9 mouse cellular contexts compared by ENCODE assay signal in genomic region chr2:58906814-58907516, GRCm38 (mm10). TPM values are rescaled to one million over a fixed set of nuclear protein-coding genes. Genes with fewer than 3 reads are reported as not detected.
DNase-seq lines count a peak whose midpoint lies in the region; ATAC-seq and TF ChIP-seq lines count a peak whose summit lies in the region.
"Had no signal": no experiment of that assay in that cellular context is flagged by ENCODE, and none has a peak within 500 bp of the region (broad histone marks: within the 10 kb centered on the region; RNA-seq: fewer than 3 reads in every experiment).

No protein-coding gene starts in this region.

- H3K4me3 ChIP-seq in kidney, embryonic 14.5 days (ENCODE audit: low read length): no peak overlapping the region
- no peak overlapping the region for H3K4me3 ChIP-seq in embryonic facial prominence, embryonic 15.5 days (replicated peaks)
- H3K4me3 ChIP-seq in liver, postnatal 0 days (ENCODE audit: low read depth, low read length): no peak overlapping the region
- no peak overlapping the region for H3K4me3 ChIP-seq in stomach, postnatal 0 days (ENCODE audit: low read depth, low read length)
- H3K4me3 ChIP-seq in forebrain, embryonic 11.5 days (ENCODE audit: low read depth, low read length): no peak overlapping the region
- H3K4me3 ChIP-seq in layer of hippocampus, adult 2 months: no peak overlapping the region

- TF ChIP-seq EP300 in liver, postnatal 0 days (IDR thresholded peaks at IDR 0.05; ENCODE audit: low read depth): no peak
- TF ChIP-seq EP300 in stomach, postnatal 0 days (optimal IDR thresholded peaks at IDR 0.05): no peak

- H3K4me2 ChIP-seq in kidney, embryonic 14.5 days (replicated peaks; ENCODE audit: low read depth, low read length): no peak overlapping the region
- peak overlapping the region; percentile 21; the same call in 1 of the 2 replicates for H3K4me2 ChIP-seq in embryonic facial prominence, embryonic 15.5 days (replicated peaks)
- H3K4me2 ChIP-seq in liver, postnatal 0 days (ENCODE audit: low read depth, low read length): peak overlapping the region; percentile 45; the same call in 1 of the 2 replicates
- peak overlapping the region; percentile 17; the same call in 1 of the 2 replicates for H3K4me2 ChIP-seq in stomach, postnatal 0 days (replicated peaks; ENCODE audit: low read depth)
- no peak overlapping the region for H3K4me2 ChIP-seq in forebrain, embryonic 11.5 days (ENCODE audit: low read depth, low read length, severe bottlenecking)

- WGBS in kidney, embryonic 14.5 days: 44% methylated on average over 14 of the region's 14 CpGs
- 37% methylated on average over 14 of the region's 14 CpGs for WGBS in embryonic facial prominence, embryonic 15.5 days
- WGBS in liver, postnatal 0 days (ENCODE audit: insufficient replicate concordance): 21% methylated on average over 14 of the region's 14 CpGs
- 35% methylated on average over 14 of the region's 14 CpGs for WGBS in stomach, postnatal 0 days
- 68% methylated on average over 14 of the region's 14 CpGs for WGBS in forebrain, embryonic 11.5 days

- H3K27me3 ChIP-seq in kidney, embryonic 14.5 days (ENCODE audit: control insufficient read depth, insufficient read depth, low read length): no peaks in the 10 kb centered on the region
- no peaks in the 10 kb centered on the region for H3K27me3 ChIP-seq in embryonic facial prominence, embryonic 15.5 days
- H3K27me3 ChIP-seq in liver, postnatal 0 days (ENCODE audit: insufficient read depth, low read length): no peaks in the 10 kb centered on the region
- H3K27me3 ChIP-seq in stomach, postnatal 0 days (ENCODE audit: control insufficient read depth, insufficient read depth, low read length): no peaks in the 10 kb centered on the region
- H3K27me3 ChIP-seq in forebrain, embryonic 11.5 days (ENCODE audit: control insufficient read depth, insufficient read depth, low read length): no peaks in the 10 kb centered on the region

- no peak for TF ChIP-seq CTCF in liver, postnatal 0 days (IDR thresholded peaks at IDR 0.05; ENCODE audit: low read depth)
- no peak for TF ChIP-seq CTCF in stomach, postnatal 0 days (IDR thresholded peaks at IDR 0.05; ENCODE audit: low read depth)
- TF ChIP-seq CTCF in layer of hippocampus, adult 2 months (conservative IDR thresholded peaks at IDR 0.05): no peak

- H3K27ac ChIP-seq in kidney, embryonic 14.5 days (ENCODE audit: low read depth, low read length): no peak overlapping the region
- H3K27ac ChIP-seq in embryonic facial prominence, embryonic 15.5 days (replicated peaks): no peak overlapping the region
- no peak overlapping the region for H3K27ac ChIP-seq in liver, postnatal 0 days (ENCODE audit: low read depth)
- no peak overlapping the region for H3K27ac ChIP-seq in stomach, postnatal 0 days (replicated peaks)
- no peak overlapping the region for H3K27ac ChIP-seq in forebrain, embryonic 11.5 days (ENCODE audit: low read depth, low read length)
- H3K27ac ChIP-seq in layer of hippocampus, adult 2 months: no peak overlapping the region

- no peaks in the 10 kb centered on the region for H3K9me3 ChIP-seq in kidney, embryonic 14.5 days (ENCODE audit: control insufficient read depth, low read length)
- no peaks in the 10 kb centered on the region for H3K9me3 ChIP-seq in embryonic facial prominence, embryonic 15.5 days (replicated peaks)
- H3K9me3 ChIP-seq in liver, postnatal 0 days (ENCODE audit: low read length): no peaks in the 10 kb centered on the region
- no peaks in the 10 kb centered on the region for H3K9me3 ChIP-seq in stomach, postnatal 0 days (ENCODE audit: control insufficient read depth, low read length)
- H3K9me3 ChIP-seq in forebrain, embryonic 11.5 days (ENCODE audit: control insufficient read depth, low read length): no peaks in the 10 kb centered on the region

- peak; percentile 13 for DNase-seq in kidney, postnatal 14 days
- no peak for DNase-seq in liver, postnatal 0 days
- DNase-seq in stomach, postnatal 0 days (ENCODE audit: low spot score): no peak
- DNase-seq in adrenal gland, adult 18-20 months (ENCODE audit: low spot score in 2 of 2): no peak
- no peak for DNase-seq in forebrain, embryonic 11.5 days (ENCODE audit: low spot score)
- no peak for DNase-seq in layer of hippocampus, adult 2 months (ENCODE audit: low spot score in 2 of 2)

- H3K36me3 ChIP-seq in kidney, embryonic 14.5 days (ENCODE audit: control insufficient read depth, insufficient read depth, low read length): no peaks in the 10 kb centered on the region
- H3K36me3 ChIP-seq in embryonic facial prominence, embryonic 15.5 days: no peaks in the 10 kb centered on the region
- no peaks in the 10 kb centered on the region for H3K36me3 ChIP-seq in liver, postnatal 0 days (replicated peaks; ENCODE audit: insufficient read depth, low read length)
- no peaks in the 10 kb centered on the region for H3K36me3 ChIP-seq in stomach, postnatal 0 days (ENCODE audit: control insufficient read depth, insufficient read depth, low read length)
- no peaks in the 10 kb centered on the region for H3K36me3 ChIP-seq in forebrain, embryonic 11.5 days (ENCODE audit: control insufficient read depth, insufficient read depth, low read length)

- no peaks in the 10 kb centered on the region for H3K4me1 ChIP-seq in kidney, embryonic 14.5 days (ENCODE audit: control insufficient read depth, insufficient read depth, low read length)
- H3K4me1 ChIP-seq in embryonic facial prominence, embryonic 15.5 days: peaks cover 8% of the 10 kb centered on the region; the same call in 1 of the 2 replicates
- H3K4me1 ChIP-seq in liver, postnatal 0 days (ENCODE audit: insufficient read depth): no peaks in the 10 kb centered on the region
- no peaks in the 10 kb centered on the region for H3K4me1 ChIP-seq in stomach, postnatal 0 days (replicated peaks; ENCODE audit: control insufficient read depth, insufficient read depth)
- no peaks in the 10 kb centered on the region for H3K4me1 ChIP-seq in forebrain, embryonic 11.5 days (replicated peaks; ENCODE audit: control insufficient read depth, insufficient read depth, low read length)

- no peak for ATAC-seq in kidney, embryonic 14.5 days (ENCODE audit: low FRiP score, low TSS enrichment)
- ATAC-seq in embryonic facial prominence, embryonic 15.5 days (ENCODE audit: insufficient number of reproducible peaks, low FRiP score, low TSS enrichment, low read depth): no peak
- ATAC-seq in liver, postnatal 0 days: no peak
- no peak for ATAC-seq in stomach, postnatal 0 days (ENCODE audit: low FRiP score, low TSS enrichment)
- ATAC-seq in forebrain, embryonic 11.5 days (replicated peaks; ENCODE audit: low FRiP score): no peak

- H3K9ac ChIP-seq in kidney, embryonic 14.5 days (ENCODE audit: low read depth, low read length): no peak overlapping the region
- H3K9ac ChIP-seq in embryonic facial prominence, embryonic 15.5 days: no peak overlapping the region
- no peak overlapping the region for H3K9ac ChIP-seq in liver, postnatal 0 days (replicated peaks)
- no peak overlapping the region for H3K9ac ChIP-seq in stomach, postnatal 0 days (ENCODE audit: low read length)
- H3K9ac ChIP-seq in forebrain, embryonic 11.5 days (ENCODE audit: low read length): no peak overlapping the region

RNA-seq across cellular contexts. Expression of gene Gm11099, which starts 47.7 kb away (rescaled TPM):
- polyA plus RNA-seq in kidney, embryonic 14.5 days (2014; fragmentation: Nextera tagmentation; extraction: Ambion mirVana): not detected in 2 replicates
- not detected in 2 replicates for polyA plus RNA-seq in embryonic facial prominence, embryonic 15.5 days (2015; fragmentation: Nextera tagmentation; extraction: Ambion mirVana)
- not detected in 2 replicates for polyA plus RNA-seq in liver, postnatal 0 days (2015; fragmentation: Nextera tagmentation; extraction: Ambion mirVana)
- not detected in 2 replicates for polyA plus RNA-seq in stomach, postnatal 0 days (2015; fragmentation: Nextera tagmentation; extraction: Ambion mirVana)
- total RNA-seq in adrenal gland, adult 18-20 months (2021): not detected
- not detected in 2 replicates for polyA plus RNA-seq in forebrain, embryonic 11.5 days (2014; fragmentation: Nextera tagmentation; extraction: Ambion mirVana)
- not detected for total RNA-seq in layer of hippocampus, adult 2 months (2021)
- total RNA-seq: heart, postnatal 14 days had no signal

Comparison
In these comparisons a context has a peak if more than half of its experiments do, and no peak if none do; other contexts are left out.
1. H3K4me2 ChIP-seq: peak in embryonic facial prominence, embryonic 15.5 days (single experiment), liver, postnatal 0 days (single experiment) and stomach, postnatal 0 days (single experiment); none in kidney, embryonic 14.5 days (single experiment) and forebrain, embryonic 11.5 days (single experiment).